Mouse (Mus musculus) thymus, adult 2 months (tissue): Measurements from ENCODE around the gene Cd276. TPM values are rescaled to one million over a fixed set of nuclear protein-coding genes. Genes with fewer than 3 reads are reported as not detected.

ENCODE experiments used
- DNase-seq: peaks from one replicate; pipeline ENCODE4 v3.0.0; 2021
- H3K27ac ChIP-seq: fragments of 200-500 bp; 2 replicates; pipeline ENCODE4 v1.5.1; 2012; ENCODE audit warnings: low read length, control low read depth; ENCODE audit not compliant: control insufficient read depth, insufficient read depth
- H3K27me3 ChIP-seq: fragments of 200-500 bp; 2 replicates; pipeline ENCODE4 v1.6.1; 2012; ENCODE audit warnings: mild to moderate bottlenecking, low read length, moderate library complexity, mixed read lengths; ENCODE audit not compliant: control insufficient read depth, insufficient read depth
- H3K36me3 ChIP-seq: fragments of 200-500 bp; 2 replicates; pipeline ENCODE4 v1.6.1; 2012; ENCODE audit warnings: mild to moderate bottlenecking, low read length, moderate library complexity; ENCODE audit not compliant: control insufficient read depth, insufficient read depth
- H3K4me1 ChIP-seq: fragments of 200-500 bp; replicated peaks from 2 replicates; pipeline ENCODE4 v1.6.1; 2012; ENCODE audit warnings: low read length; ENCODE audit not compliant: control insufficient read depth, insufficient read depth
- H3K4me3 ChIP-seq: fragments of 200-500 bp; 2 replicates; pipeline ENCODE4 v1.5.1; 2012; ENCODE audit warnings: mild to moderate bottlenecking, low read length, control low read depth, moderate library complexity; ENCODE audit not compliant: control insufficient read depth, insufficient read depth
- CTCF ChIP-seq: fragments of 200-500 bp; IDR thresholded peaks from 2 replicates; pipeline ENCODE4 v1.5.1; 2012; ENCODE audit warnings: mild to moderate bottlenecking, control low read depth, low read length, moderate library complexity, borderline replicate concordance; ENCODE audit not compliant: control insufficient read depth, poor library complexity, insufficient read depth; ENCODE audit errors: extremely low read depth
- POLR2A ChIP-seq: fragments of 200-500 bp; IDR thresholded peaks from 2 replicates; pipeline ENCODE4 v1.6.1; 2012; ENCODE audit warnings: mild to moderate bottlenecking, low read length, control low read depth, moderate library complexity; ENCODE audit not compliant: control insufficient read depth, poor library complexity, insufficient read depth; ENCODE audit errors: extremely low read depth
- WGBS: fragments of 180-500 bp; shearing (Covaris S2); methylation state at CpG from one replicate; pipeline ENCODE4 v1.1.7; 2018; 5-methylcytosine and 5-hydroxymethylcytosine counted together
- polyA plus RNA-seq: library from polyadenylated mRNA; depleted of rRNA; stranded (reverse); fragments of >200 nt; gene quantifications from 2 replicates; pipeline ENCODE4 v1.2.3, GENCODE M21; 2012

The Cd276 gene
- polyA plus RNA-seq, 1 experiment = 2.5 TPM

GRCm38 (mm10) chr9:58530407-58530806 is 24.8 kb downstream of the Cd276 start:
- H3K27me3 ChIP-seq = no peaks in the 10 kb centered on the region

GRCm38 (mm10) chr9:58527841-58528240 is 27.4 kb downstream of the Cd276 start:
- Histone ChIP-seq H3K27ac (no peak overlapping the region), H3K4me1 (no peaks in the 10 kb centered on the region), H3K27me3 (no peaks in the 10 kb centered on the region), H3K4me3 (no peak overlapping the region), H3K36me3 (no peaks in the 10 kb centered on the region)
- TF ChIP-seq CTCF (no peak), POLR2A (no peak)
- DNase-seq = no peak
- WGBS = 81% methylated on average over 4 of the region's 4 CpGs

More at GRCm38 (mm10) chr9:58530407-58530806, 24.8 kb downstream of the Cd276 start:
- Histone ChIP-seq H3K4me1 (no peaks in the 10 kb centered on the region), H3K36me3 (no peaks in the 10 kb centered on the region), H3K4me3 (no peak overlapping the region), H3K27ac (no peak overlapping the region)
- TF ChIP-seq CTCF = no peak
- TF ChIP-seq POLR2A = no peak
- 37% methylated on average over 13 of the region's 13 CpGs for WGBS
- no peak for DNase-seq

GRCm38 (mm10) chr9:58525108-58525507 is 30.1 kb downstream of the Cd276 start:
- WGBS = 93% methylated on average over 4 of the region's 4 CpGs
- Histone ChIP-seq H3K36me3 (no peaks in the 10 kb centered on the region), H3K4me3 (no peak overlapping the region), H3K4me1 (peaks cover 6% of the 10 kb centered on the region; the same call in 1 of the 2 replicates), H3K27me3 (no peaks in the 10 kb centered on the region), H3K27ac (no peak overlapping the region)
- DNase-seq = no peak
- TF ChIP-seq CTCF (no peak), POLR2A (no peak)

GRCm38 (mm10) chr9:58521883-58522423 is 33.3 kb downstream of the Cd276 start:
- Histone ChIP-seq H3K36me3 (no peaks in the 10 kb centered on the region), H3K27me3 (no peaks in the 10 kb centered on the region), H3K4me1 (peaks cover 12% of the 10 kb centered on the region), H3K4me3 (no peak overlapping the region), H3K27ac (no peak overlapping the region)
- TF ChIP-seq CTCF (no peak), POLR2A (no peak)
- DNase-seq = no peak
- WGBS = 32% methylated on average over 4 of the region's 4 CpGs

GRCm38 (mm10) chr9:58520816-58521581 is 34.2 kb downstream of the Cd276 start:
- 90% methylated on average over 5 of the region's 5 CpGs for WGBS

GRCm38 (mm10) chr9:58519953-58520352 is 35.3 kb downstream of the Cd276 start:
- Histone ChIP-seq H3K27me3 (no peaks in the 10 kb centered on the region), H3K4me3 (no peak overlapping the region), H3K4me1 (peaks cover 12% of the 10 kb centered on the region), H3K27ac (no peak overlapping the region), H3K36me3 (no peaks in the 10 kb centered on the region)
- TF ChIP-seq POLR2A (no peak), CTCF (no peak)
- DNase-seq = no peak
- 91% methylated on average over 3 of the region's 3 CpGs for WGBS

More at GRCm38 (mm10) chr9:58520816-58521581, 34.2 kb downstream of the Cd276 start:
- H3K27ac ChIP-seq = no peak overlapping the region
- no peaks in the 10 kb centered on the region for H3K36me3 ChIP-seq
- H3K27me3 ChIP-seq = no peaks in the 10 kb centered on the region
- H3K4me3 ChIP-seq = no peak overlapping the region
- DNase-seq = no peak
- no peak for TF ChIP-seq CTCF
- peaks cover 12% of the 10 kb centered on the region for H3K4me1 ChIP-seq
